ENCODE assay signal across 10 mouse cellular contexts in genomic region chr7:138215177-138215830, GRCm38 (mm10).
DNase-seq lines count a peak whose midpoint lies in the region; ATAC-seq lines count a peak whose summit lies in the region.
"Had no signal": no experiment of that assay in that cellular context is flagged by ENCODE, and none has a peak within 500 bp of the region (broad histone marks: within the 10 kb centered on the region; RNA-seq: fewer than 3 reads in every experiment).

No protein-coding gene starts in this region.

- H3K4me3 ChIP-seq in forebrain, embryonic 13.5 days, result no peak overlapping the region
- H3K4me3 ChIP-seq in midbrain, embryonic 15.5 days, result no peak overlapping the region
- no peak overlapping the region for H3K4me3 ChIP-seq in kidney, embryonic 15.5 days (replicated peaks)
- H3K4me3 ChIP-seq: heart, embryonic 10.5 days had no signal

- no peak overlapping the region for H3K9ac ChIP-seq in forebrain, embryonic 13.5 days
- H3K9ac ChIP-seq in midbrain, embryonic 15.5 days, result no peak overlapping the region
- H3K9ac ChIP-seq in kidney, embryonic 15.5 days, result no peak overlapping the region

- peak; percentile 18 to 31 for DNase-seq in adrenal gland, adult (ENCODE audit: inconsistent age in 2 of 2, low spot score in 1 of 2)
- no peak for DNase-seq in adrenal gland, postnatal 36 days
- peak; percentile 6 to 37 for DNase-seq in left cerebral cortex, postnatal 25 days (ENCODE audit: low spot score in 2 of 2)
- DNase-seq in left cerebral cortex, postnatal 36 days (ENCODE audit: low spot score in 2 of 2), result no peak
- no peak for DNase-seq in kidney, adult 11 months
- DNase-seq: lung, postnatal 4 days had no signal

- H3K4me1 ChIP-seq in forebrain, embryonic 13.5 days, result peaks cover 22% of the 10 kb centered on the region
- peaks cover 14% of the 10 kb centered on the region for H3K4me1 ChIP-seq in midbrain, embryonic 15.5 days
- H3K4me1 ChIP-seq in kidney, embryonic 15.5 days, result 0 out of 2 replicates have a peak, but pooled peaks cover 3% of the 10 kb centered on the region

- H3K27ac ChIP-seq in forebrain, embryonic 13.5 days, result no peak overlapping the region
- H3K27ac ChIP-seq in midbrain, embryonic 15.5 days, result peak overlapping the region; percentile 62
- no peak overlapping the region for H3K27ac ChIP-seq in kidney, embryonic 15.5 days
- H3K27ac ChIP-seq: heart, embryonic 10.5 days had no signal

- no peak overlapping the region for H3K4me2 ChIP-seq in forebrain, embryonic 13.5 days
- no peak overlapping the region; the same call in 1 of the 2 replicates for H3K4me2 ChIP-seq in midbrain, embryonic 15.5 days
- H3K4me2 ChIP-seq in kidney, embryonic 15.5 days, result no peak overlapping the region

- no peaks in the 10 kb centered on the region for H3K9me3 ChIP-seq in forebrain, embryonic 13.5 days (replicated peaks)
- H3K9me3 ChIP-seq in midbrain, embryonic 15.5 days, result no peaks in the 10 kb centered on the region
- H3K9me3 ChIP-seq in kidney, embryonic 15.5 days (replicated peaks), result no peaks in the 10 kb centered on the region
- H3K9me3 ChIP-seq: heart, embryonic 10.5 days had no signal

- H3K36me3 ChIP-seq in forebrain, embryonic 13.5 days (ENCODE audit: poor library complexity, severe bottlenecking), result no peaks in the 10 kb centered on the region
- H3K36me3 ChIP-seq in midbrain, embryonic 15.5 days (replicated peaks), result no peaks in the 10 kb centered on the region
- no peaks in the 10 kb centered on the region for H3K36me3 ChIP-seq in kidney, embryonic 15.5 days
- H3K36me3 ChIP-seq: heart, embryonic 10.5 days had no signal

- WGBS in forebrain, embryonic 13.5 days, result 29% methylated on average over 15 of the region's 15 CpGs
- 40% methylated on average over 15 of the region's 15 CpGs for WGBS in midbrain, embryonic 15.5 days
- 33% methylated on average over 15 of the region's 15 CpGs for WGBS in kidney, embryonic 15.5 days

- ATAC-seq in forebrain, embryonic 13.5 days, result peak; percentile 51; the same call in 1 of the 2 replicates
- peak; percentile 69; the same call in 1 of the 2 replicates for ATAC-seq in midbrain, embryonic 15.5 days (replicated peaks)
- no peak for ATAC-seq in kidney, embryonic 15.5 days (replicated peaks; ENCODE audit: low FRiP score)

- intact Hi-C loops in left cerebral cortex, postnatal 25 days (cut with DNase I), result no loop called here
- intact Hi-C loops in left cerebral cortex, postnatal 36 days (cut with DNase I), result no loop called here

- H3K27me3 ChIP-seq in forebrain, embryonic 13.5 days, result no peaks in the 10 kb centered on the region
- H3K27me3 ChIP-seq in midbrain, embryonic 15.5 days (replicated peaks), result no peaks in the 10 kb centered on the region
- H3K27me3 ChIP-seq in kidney, embryonic 15.5 days, result no peaks in the 10 kb centered on the region

Comparison
In these comparisons a context has a peak if more than half of its experiments do, and no peak if none do; other contexts are left out.
1. DNase-seq: peak in adrenal gland, adult (2 of 2) and left cerebral cortex, postnatal 25 days (2 of 2); none in adrenal gland, postnatal 36 days (0 of 2), left cerebral cortex, postnatal 36 days (0 of 2) and kidney, adult 11 months (single experiment).